Mouse (Mus musculus): ENCODE results near the gene Vmn1r53. TPM values are rescaled to one million over a fixed set of nuclear protein-coding genes. Genes with fewer than 3 reads are reported as not detected.

The Vmn1r53 gene
- not detected for polyA plus RNA-seq (2014; fragmentation: Illumina TruSeq; extraction: RNeasy Lipid Tissue Mini Kit (QIAGEN cat#74804); ENCODE audit: low read depth, low replicate concordance)

GRCm38 (mm10) chr6:90224338-90224737, at the start of gene Vmn1r53:
TSS of gene Vmn1r53 (minus strand) at chr6:90224438.

GRCm38 (mm10) chr6:90246000-90246399, 21.8 kb upstream of the Vmn1r53 start, which contains the start of gene Vmn1r54:
TSS of gene Vmn1r54 (plus strand) at chr6:90246300.

GRCm38 (mm10) chr6:90202493-90202892, 21.7 kb downstream of the Vmn1r53 start, which contains the start of gene V1ra8:
TSS of gene V1ra8 (plus strand) at chr6:90202793.

GRCm38 (mm10) chr6:90174508-90174907, 49.7 kb downstream of the Vmn1r53 start, which contains the start of gene Vmn1r52:
TSS of gene Vmn1r52 (plus strand) at chr6:90174808.

Other genes with a start within 250 kb of the Vmn1r53 start
- gene Vmn1r47, start 208.3 kb downstream of the Vmn1r53 start, polyA plus RNA-seq (2014; fragmentation: Illumina TruSeq; extraction: RNeasy Lipid Tissue Mini Kit (QIAGEN cat#74804); ENCODE audit: low read depth, low replicate concordance): not detected
- gene Vmn1r48, start 187.6 kb downstream of the Vmn1r53 start, polyA plus RNA-seq (2014; fragmentation: Illumina TruSeq; extraction: RNeasy Lipid Tissue Mini Kit (QIAGEN cat#74804); ENCODE audit: low read depth, low replicate concordance): not detected
- not detected for gene Vmn1r49, start 145.9 kb downstream of the Vmn1r53 start, polyA plus RNA-seq (2014; fragmentation: Illumina TruSeq; extraction: RNeasy Lipid Tissue Mini Kit (QIAGEN cat#74804); ENCODE audit: low read depth, low replicate concordance)
- gene Vmn1r50, start 123.0 kb downstream of the Vmn1r53 start, polyA plus RNA-seq (2014; fragmentation: Illumina TruSeq; extraction: RNeasy Lipid Tissue Mini Kit (QIAGEN cat#74804); ENCODE audit: low read depth, low replicate concordance): not detected
- not detected for gene Vmn1r51, start 101.8 kb downstream of the Vmn1r53 start, polyA plus RNA-seq (2014; fragmentation: Illumina TruSeq; extraction: RNeasy Lipid Tissue Mini Kit (QIAGEN cat#74804); ENCODE audit: low read depth, low replicate concordance)
- not detected for gene Vmn1r52, start 49.6 kb downstream of the Vmn1r53 start, polyA plus RNA-seq (2014; fragmentation: Illumina TruSeq; extraction: RNeasy Lipid Tissue Mini Kit (QIAGEN cat#74804); ENCODE audit: low read depth, low replicate concordance)
- not detected for gene V1ra8, start 21.6 kb downstream of the Vmn1r53 start, polyA plus RNA-seq (2014; fragmentation: Illumina TruSeq; extraction: RNeasy Lipid Tissue Mini Kit (QIAGEN cat#74804); ENCODE audit: low read depth, low replicate concordance)
- gene Vmn1r54, start 21.9 kb upstream of the Vmn1r53 start, polyA plus RNA-seq (2014; fragmentation: Illumina TruSeq; extraction: RNeasy Lipid Tissue Mini Kit (QIAGEN cat#74804); ENCODE audit: low read depth, low replicate concordance): not detected
- gene BC048671, start 76.8 kb upstream of the Vmn1r53 start, polyA plus RNA-seq (2014; fragmentation: Illumina TruSeq; extraction: RNeasy Lipid Tissue Mini Kit (QIAGEN cat#74804); ENCODE audit: low read depth, low replicate concordance): not detected
- not detected for gene Chst13, start 100.7 kb upstream of the Vmn1r53 start, polyA plus RNA-seq (2014; fragmentation: Illumina TruSeq; extraction: RNeasy Lipid Tissue Mini Kit (QIAGEN cat#74804); ENCODE audit: low read depth, low replicate concordance)
- gene Uroc1, start 108.8 kb upstream of the Vmn1r53 start, polyA plus RNA-seq (2014; fragmentation: Illumina TruSeq; extraction: RNeasy Lipid Tissue Mini Kit (QIAGEN cat#74804); ENCODE audit: low read depth, low replicate concordance): not detected
- 10.2 TPM for gene Zxdc, start 145.1 kb upstream of the Vmn1r53 start, polyA plus RNA-seq (2014; fragmentation: Illumina TruSeq; extraction: RNeasy Lipid Tissue Mini Kit (QIAGEN cat#74804); ENCODE audit: low read depth, low replicate concordance)
- not detected for gene Cfap100, start 204.4 kb upstream of the Vmn1r53 start, polyA plus RNA-seq (2014; fragmentation: Illumina TruSeq; extraction: RNeasy Lipid Tissue Mini Kit (QIAGEN cat#74804); ENCODE audit: low read depth, low replicate concordance)
- gene Klf15, start 238.1 kb upstream of the Vmn1r53 start, polyA plus RNA-seq (2014; fragmentation: Illumina TruSeq; extraction: RNeasy Lipid Tissue Mini Kit (QIAGEN cat#74804); ENCODE audit: low read depth, low replicate concordance): 0.98 TPM

Data from sigmoid colon, adult 10 weeks (tissue).